Mouse (Mus musculus): ENCODE results near the gene Gng2. TPM values are rescaled to one million over a fixed set of nuclear protein-coding genes. Genes with fewer than 3 reads are reported as not detected.

Gene Gng2
- polyA plus RNA-seq, 1 experiment from 2014 or later = 38.5 TPM

DNA sequence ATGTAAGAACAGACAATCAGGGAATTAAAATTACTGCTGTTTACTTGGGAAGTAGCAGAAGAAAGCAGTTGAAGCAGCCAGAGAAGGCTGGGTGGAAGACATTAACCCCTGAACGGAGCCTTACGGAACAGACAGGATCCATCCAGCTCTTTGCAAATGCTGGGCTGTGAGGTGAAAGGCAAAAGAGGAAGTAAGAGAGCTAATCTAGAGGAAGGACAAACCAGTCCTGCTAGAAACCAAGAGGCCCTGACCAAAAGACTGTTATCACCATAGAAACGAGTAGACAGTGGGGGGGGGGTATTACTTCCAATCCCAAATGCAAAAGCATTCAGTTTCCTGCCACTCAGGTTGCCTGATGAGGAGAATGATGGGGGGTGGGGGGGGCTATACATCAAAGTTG is 6.6 kb downstream of the Gng2 start:
- Histone ChIP-seq H3K27me3 (ENCODE audit: insufficient read depth, low read length) (no peaks in the 10 kb centered on the region), H3K4me1 (replicated peaks; ENCODE audit: insufficient read depth, low read length) (0 out of 2 replicates have a peak, but pooled peaks cover 8% of the 10 kb centered on the region), H3K27ac (no peak overlapping the region), H3K4me2 (ENCODE audit: low read length) (no peak overlapping the region), H3K9me3 (replicated peaks; ENCODE audit: low read length) (no peaks in the 10 kb centered on the region), H3K4me3 (replicated peaks; ENCODE audit: low read depth, low read length) (no peak overlapping the region), H3K9ac (ENCODE audit: low read depth, low read length) (no peak overlapping the region), H3K36me3 (ENCODE audit: insufficient read depth, low read length) (no peaks in the 10 kb centered on the region)
- ATAC-seq (replicated peaks; ENCODE audit: low FRiP score, low read depth) (0 out of 2 replicates have a peak, but pooled peaks have one; percentile 33), DNase-seq (ENCODE audit: low spot score) (no peak)
- no peak for TF ChIP-seq CTCF (IDR thresholded peaks at IDR 0.05; ENCODE audit: low read depth)
- WGBS = 49% methylated on average over 3 of the region's 3 CpGs

GRCm38 (mm10) chr14:19970106-19970785 is 7.2 kb downstream of the Gng2 start:
- no peaks in the 10 kb centered on the region for H3K27me3 ChIP-seq (ENCODE audit: insufficient read depth, low read length)
- ATAC-seq (replicated peaks; ENCODE audit: low FRiP score, low read depth) = no peak
- DNase-seq (ENCODE audit: low spot score) = no peak
- no peaks in the 10 kb centered on the region for H3K36me3 ChIP-seq (ENCODE audit: insufficient read depth, low read length)
- 0 out of 2 replicates have a peak, but pooled peaks cover 8% of the 10 kb centered on the region for H3K4me1 ChIP-seq (replicated peaks; ENCODE audit: insufficient read depth, low read length)
- no peak overlapping the region for H3K4me2 ChIP-seq (ENCODE audit: low read length)
- TF ChIP-seq CTCF (IDR thresholded peaks at IDR 0.05; ENCODE audit: low read depth) = peak; percentile 21; the same call in 1 of the 2 replicates
- no peak overlapping the region for H3K9ac ChIP-seq (ENCODE audit: low read depth, low read length)
- H3K27ac ChIP-seq = no peak overlapping the region
- no peak overlapping the region for H3K4me3 ChIP-seq (replicated peaks; ENCODE audit: low read depth, low read length)
- WGBS = 86% methylated on average over 6 of the region's 6 CpGs
- H3K9me3 ChIP-seq (replicated peaks; ENCODE audit: low read length) = no peaks in the 10 kb centered on the region

DNA sequence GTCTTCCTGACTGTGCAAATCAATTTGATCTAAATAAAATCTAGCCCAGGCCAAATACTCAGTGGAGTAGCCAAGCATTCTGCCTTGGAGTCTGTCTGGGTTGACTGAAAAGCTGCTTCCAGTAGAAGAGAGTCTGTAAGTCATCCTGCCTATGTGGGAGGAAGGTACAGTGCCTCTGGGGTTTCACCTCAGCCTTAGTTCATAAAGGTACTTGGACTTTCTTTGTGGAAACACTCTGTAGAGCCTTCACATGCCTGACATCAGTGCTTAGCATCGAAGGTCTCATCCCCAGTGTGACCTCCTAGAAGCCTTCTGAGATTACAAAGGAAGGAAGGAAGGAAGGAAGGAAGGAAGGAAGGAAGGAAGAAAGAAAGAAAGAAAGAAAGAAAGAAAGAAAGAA is 7.9 kb downstream of the Gng2 start:
- 56% methylated on average over 1 of the region's 1 CpGs for WGBS
- no peak for DNase-seq (ENCODE audit: low spot score)
- no peak overlapping the region for H3K4me3 ChIP-seq (replicated peaks; ENCODE audit: low read depth, low read length)

GRCm38 (mm10) chr14:19969011-19969521 is 8.4 kb downstream of the Gng2 start:
- Histone ChIP-seq H3K4me1 (replicated peaks; ENCODE audit: insufficient read depth, low read length) (0 out of 2 replicates have a peak, but pooled peaks cover 8% of the 10 kb centered on the region), H3K36me3 (ENCODE audit: insufficient read depth, low read length) (no peaks in the 10 kb centered on the region), H3K27me3 (ENCODE audit: insufficient read depth, low read length) (no peaks in the 10 kb centered on the region), H3K4me2 (ENCODE audit: low read length) (no peak overlapping the region), H3K9ac (ENCODE audit: low read depth, low read length) (no peak overlapping the region), H3K4me3 (replicated peaks; ENCODE audit: low read depth, low read length) (no peak overlapping the region), H3K9me3 (replicated peaks; ENCODE audit: low read length) (no peaks in the 10 kb centered on the region), H3K27ac (no peak overlapping the region)
- no peak for DNase-seq (ENCODE audit: low spot score)
- ATAC-seq (replicated peaks; ENCODE audit: low FRiP score, low read depth) = no peak
- TF ChIP-seq CTCF (IDR thresholded peaks at IDR 0.05; ENCODE audit: low read depth) = peak; percentile 7; the same call in 1 of the 2 replicates
- WGBS = 45% methylated on average over 5 of the region's 5 CpGs

More for the DNA sequence above, 7.9 kb downstream of the Gng2 start:
- no peak for ATAC-seq (replicated peaks; ENCODE audit: low FRiP score, low read depth)
- H3K9me3 ChIP-seq (replicated peaks; ENCODE audit: low read length) = no peaks in the 10 kb centered on the region
- no peak overlapping the region for H3K9ac ChIP-seq (ENCODE audit: low read depth, low read length)
- H3K4me1 ChIP-seq (replicated peaks; ENCODE audit: insufficient read depth, low read length) = 0 out of 2 replicates have a peak, but pooled peaks cover 8% of the 10 kb centered on the region
- H3K36me3 ChIP-seq (ENCODE audit: insufficient read depth, low read length) = no peaks in the 10 kb centered on the region
- TF ChIP-seq CTCF (IDR thresholded peaks at IDR 0.05; ENCODE audit: low read depth) = no peak
- no peak overlapping the region for H3K4me2 ChIP-seq (ENCODE audit: low read length)
- no peaks in the 10 kb centered on the region for H3K27me3 ChIP-seq (ENCODE audit: insufficient read depth, low read length)
- H3K27ac ChIP-seq = no peak overlapping the region

DNA sequence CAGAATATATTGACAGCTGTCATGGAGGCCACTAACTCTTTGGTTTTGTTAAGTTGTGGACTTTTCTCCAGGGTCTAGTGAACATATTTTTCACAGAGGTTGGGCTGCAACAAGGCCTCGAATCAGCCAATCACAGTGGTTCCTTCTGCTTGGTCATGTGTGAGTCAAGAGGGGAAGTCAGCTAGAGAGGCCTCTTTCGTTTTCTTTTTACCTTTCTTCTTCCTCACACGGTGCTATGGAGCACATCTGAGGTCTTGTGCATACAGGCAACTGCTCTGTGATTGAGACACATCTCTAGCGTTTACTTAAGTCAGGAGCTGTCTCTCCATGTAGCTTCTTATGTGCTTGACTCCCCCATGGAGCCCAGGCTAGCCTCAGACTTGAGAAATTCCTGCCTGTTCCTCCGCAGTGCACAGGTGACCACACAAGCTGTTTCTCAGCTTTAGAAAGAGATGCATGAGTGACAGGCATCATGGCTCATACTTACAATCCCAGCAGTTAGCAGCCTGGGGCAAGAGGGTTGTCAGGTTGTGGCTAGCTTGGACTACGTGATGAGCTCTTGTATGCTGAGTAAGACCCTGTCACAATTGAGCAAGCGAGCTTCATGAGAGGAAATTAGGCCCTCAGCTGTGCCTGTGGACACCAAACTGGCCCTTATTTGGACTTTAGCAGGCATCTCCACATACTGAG is 9.0 kb downstream of the Gng2 start:
- WGBS = 70% methylated on average over 7 of the region's 7 CpGs
- no peaks in the 10 kb centered on the region for H3K27me3 ChIP-seq (ENCODE audit: insufficient read depth, low read length)
- no peak for TF ChIP-seq CTCF (IDR thresholded peaks at IDR 0.05; ENCODE audit: low read depth)
- no peak overlapping the region for H3K4me2 ChIP-seq (ENCODE audit: low read length)
- H3K27ac ChIP-seq = no peak overlapping the region
- no peaks in the 10 kb centered on the region for H3K9me3 ChIP-seq (replicated peaks; ENCODE audit: low read length)
- H3K36me3 ChIP-seq (ENCODE audit: insufficient read depth, low read length) = no peaks in the 10 kb centered on the region
- 0 out of 2 replicates have a peak, but pooled peaks cover 8% of the 10 kb centered on the region for H3K4me1 ChIP-seq (replicated peaks; ENCODE audit: insufficient read depth, low read length)
- DNase-seq (ENCODE audit: low spot score) = no peak
- H3K4me3 ChIP-seq (replicated peaks; ENCODE audit: low read depth, low read length) = no peak overlapping the region
- ATAC-seq (replicated peaks; ENCODE audit: low FRiP score, low read depth) = no peak
- no peak overlapping the region for H3K9ac ChIP-seq (ENCODE audit: low read depth, low read length)

DNA sequence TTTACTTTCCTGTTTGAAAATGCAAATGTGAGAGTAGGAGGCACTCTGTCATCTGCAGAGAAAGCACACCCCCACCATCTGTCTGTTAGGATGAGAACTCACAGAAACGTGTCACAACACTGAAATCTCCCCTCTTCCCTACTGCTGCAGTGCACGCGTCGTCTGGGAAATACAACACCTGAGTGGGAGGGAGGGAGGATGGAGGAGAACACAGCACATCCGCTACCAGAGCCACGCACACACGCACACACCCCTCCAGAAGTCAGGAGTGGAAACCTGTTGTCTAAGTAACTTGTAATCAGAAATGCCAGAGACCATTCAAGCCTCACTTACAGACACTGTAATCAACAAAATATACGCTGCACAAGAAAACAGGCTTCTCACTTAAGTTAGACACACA is 9.9 kb downstream of the Gng2 start:
- ATAC-seq (replicated peaks; ENCODE audit: low FRiP score, low read depth) (no peak), DNase-seq (ENCODE audit: low spot score) (no peak)
- no peak overlapping the region for H3K27ac ChIP-seq
- no peak overlapping the region for H3K4me3 ChIP-seq (replicated peaks; ENCODE audit: low read depth, low read length)
- 42% methylated on average over 8 of the region's 8 CpGs for WGBS
- 0 out of 2 replicates have a peak, but pooled peaks cover 8% of the 10 kb centered on the region for H3K4me1 ChIP-seq (replicated peaks; ENCODE audit: insufficient read depth, low read length)
- no peak overlapping the region for H3K4me2 ChIP-seq (ENCODE audit: low read length)
- no peak for TF ChIP-seq CTCF (IDR thresholded peaks at IDR 0.05; ENCODE audit: low read depth)
- no peaks in the 10 kb centered on the region for H3K36me3 ChIP-seq (ENCODE audit: insufficient read depth, low read length)
- H3K27me3 ChIP-seq (ENCODE audit: insufficient read depth, low read length) = no peaks in the 10 kb centered on the region
- no peak overlapping the region for H3K9ac ChIP-seq (ENCODE audit: low read depth, low read length)
- no peaks in the 10 kb centered on the region for H3K9me3 ChIP-seq (replicated peaks; ENCODE audit: low read length)

Measured in kidney, postnatal 0 days (tissue).